Mouse (Mus musculus) lung, embryonic 16.5 days (tissue): ENCODE measurements around the gene Prr23a1. TPM values are rescaled to one million over a fixed set of nuclear protein-coding genes. Genes with fewer than 3 reads are reported as not detected.

Experiments
- polyA plus RNA-seq: library from polyadenylated mRNA; unstranded; fragments of >200 nt; fragmentation: Nextera tagmentation; extraction: Ambion mirVana; gene quantifications from 2 replicates; pipeline ENCODE4 v1.2.1, GENCODE M21; 2015

Gene Prr23a1
- polyA plus RNA-seq, 1 experiment from 2014 or later = not detected

Other genes with a start within 250 kb of the Prr23a1 start
- 46.2 and 51.5 TPM in 2 replicates for gene Mrps22, start 240.8 kb upstream of the Prr23a1 start, polyA plus RNA-seq
- not detected in 2 replicates for gene Prr23a2, start 14.0 kb downstream of the Prr23a1 start, polyA plus RNA-seq
- gene Prr23a3, start 22.3 kb downstream of the Prr23a1 start, polyA plus RNA-seq = not detected in 2 replicates
- not detected in 2 replicates for gene 7420426K07Rik, start 60.6 kb downstream of the Prr23a1 start, polyA plus RNA-seq
- gene Foxl2, start 112.8 kb downstream of the Prr23a1 start, polyA plus RNA-seq = not detected in 2 replicates
- 37.6 and 38.7 TPM in 2 replicates for gene Faim, start 143.9 kb downstream of the Prr23a1 start, polyA plus RNA-seq
- 0.14 TPM in 1 of 2 replicates, not detected in the other for gene Gm1123, start 193.2 kb downstream of the Prr23a1 start, polyA plus RNA-seq